Mouse (Mus musculus): ENCODE results near the gene Madcam1. TPM values are rescaled to one million over a fixed set of nuclear protein-coding genes. Genes with fewer than 3 reads are reported as not detected.
A peak's percentile ranks its signal among the peaks of the same experiment; 100 is the strongest.

The Madcam1 gene
- polyA plus RNA-seq, 1 experiment from 2014 or later = 2.0 TPM

GRCm38 (mm10) chr10:79638486-79639204, 25.7 kb upstream of the Madcam1 start:
- 3% methylated on average over 23 of the region's 23 CpGs for WGBS
- Histone ChIP-seq H3K36me3 (no peaks in the 10 kb centered on the region), H3K27ac (no peak overlapping the region; the same call in 1 of the 2 replicates), H3K9me3 (no peaks in the 10 kb centered on the region), H3K27me3 (replicated peaks) (peaks cover 26% of the 10 kb centered on the region), H3K4me2 (replicated peaks) (peak overlapping the region; percentile 86), H3K4me1 (peaks cover 14% of the 10 kb centered on the region; the same call in 1 of the 2 replicates), H3K9ac (peak overlapping the region; percentile 80), H3K4me3 (0 out of 2 replicates have a peak overlapping the region, but pooled peaks have one; percentile 63)
- ATAC-seq (ENCODE audit: low FRiP score, low read depth) = peak; percentile 42

GRCm38 (mm10) chr10:79645711-79646110, 18.6 kb upstream of the Madcam1 start, which contains the start of gene Odf3l2:
Odf3l2 (minus strand) TSS chr10:79645738.
- no peaks in the 10 kb centered on the region for H3K4me1 ChIP-seq
- WGBS = 77% methylated on average over 8 of the region's 8 CpGs

GRCm38 (mm10) chr10:79649070-79649751, 15.1 kb upstream of the Madcam1 start:
- Histone ChIP-seq H3K4me1 (no peaks in the 10 kb centered on the region), H3K9me3 (no peaks in the 10 kb centered on the region), H3K4me2 (replicated peaks) (no peak overlapping the region), H3K4me3 (no peak overlapping the region), H3K27ac (no peak overlapping the region), H3K27me3 (replicated peaks) (no peaks in the 10 kb centered on the region), H3K9ac (no peak overlapping the region), H3K36me3 (no peaks in the 10 kb centered on the region)
- WGBS = 29% methylated on average over 7 of the region's 7 CpGs
- ATAC-seq (ENCODE audit: low FRiP score, low read depth) = peak; percentile 71; the same call in 1 of the 2 replicates

More at GRCm38 (mm10) chr10:79645711-79646110, 18.6 kb upstream of the Madcam1 start, which contains the start of gene Odf3l2:
- H3K4me3 ChIP-seq = no peak within 1 kb of the TSS
- H3K27me3 ChIP-seq (replicated peaks) = no peaks in the 10 kb centered on the region
- no peak within 1 kb of the TSS for H3K9ac ChIP-seq
- no peaks in the 10 kb centered on the region for H3K9me3 ChIP-seq
- H3K36me3 ChIP-seq = no peaks in the 10 kb centered on the region
- no peak for ATAC-seq (ENCODE audit: low FRiP score, low read depth)
- H3K27ac ChIP-seq = no peak within 1 kb of the TSS
- no peak within 1 kb of the TSS for H3K4me2 ChIP-seq (replicated peaks)

DNA sequence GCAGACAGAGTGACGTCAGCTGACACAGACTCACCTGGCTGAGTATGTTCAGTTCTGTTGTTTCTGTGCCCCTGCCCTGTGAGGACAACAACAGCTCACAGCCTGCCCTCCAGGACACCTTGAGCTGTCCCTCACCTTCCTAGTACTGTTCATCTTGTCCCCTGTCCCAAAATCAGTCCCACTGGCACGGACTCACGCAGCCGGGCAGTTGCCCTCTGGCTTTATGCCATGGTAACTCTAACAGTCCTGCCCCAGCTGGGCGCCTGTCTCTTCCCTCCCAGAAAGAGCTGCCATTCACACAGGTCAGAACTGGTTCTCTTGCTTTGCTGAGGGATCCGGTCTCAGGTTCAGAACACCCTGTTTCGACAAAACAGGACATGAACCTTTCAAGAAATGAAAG, 11.6 kb upstream of the Madcam1 start:
- H3K27me3 ChIP-seq (replicated peaks) = no peaks in the 10 kb centered on the region
- 89% methylated on average over 7 of the region's 7 CpGs for WGBS
- no peak for ATAC-seq (ENCODE audit: low FRiP score, low read depth)
- no peaks in the 10 kb centered on the region for H3K9me3 ChIP-seq
- no peak overlapping the region for H3K4me2 ChIP-seq (replicated peaks)
- peaks cover 4% of the 10 kb centered on the region; the same call in 1 of the 2 replicates for H3K4me1 ChIP-seq
- no peaks in the 10 kb centered on the region for H3K36me3 ChIP-seq
- no peak overlapping the region for H3K4me3 ChIP-seq
- H3K9ac ChIP-seq = no peak overlapping the region
- H3K27ac ChIP-seq = no peak overlapping the region

DNA sequence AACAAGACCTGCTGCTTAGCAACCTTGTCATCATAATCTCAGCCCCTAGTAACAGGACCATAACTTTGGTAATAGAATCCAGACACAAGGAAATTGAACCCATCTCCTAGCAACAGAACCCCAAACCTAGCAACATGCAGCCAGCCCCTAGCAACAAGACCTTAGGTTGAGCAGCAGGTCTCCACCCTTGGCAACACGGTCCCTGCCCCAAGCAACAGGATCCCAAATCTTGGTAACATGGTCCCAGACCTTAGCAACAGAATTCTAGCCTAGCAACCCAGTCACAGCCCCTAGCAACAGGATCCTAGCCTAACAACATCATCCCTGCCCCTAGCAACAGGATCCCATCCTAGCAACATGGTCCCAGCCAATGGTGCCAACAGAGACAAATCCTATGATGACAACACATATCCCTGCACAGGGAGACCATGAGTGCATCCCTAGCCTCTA, 9.4 kb upstream of the Madcam1 start:
- Histone ChIP-seq H3K4me2 (replicated peaks) (no peak overlapping the region), H3K4me1 (peaks cover 4% of the 10 kb centered on the region; the same call in 1 of the 2 replicates), H3K4me3 (no peak overlapping the region), H3K9ac (no peak overlapping the region), H3K27ac (no peak overlapping the region), H3K9me3 (no peaks in the 10 kb centered on the region), H3K27me3 (replicated peaks) (no peaks in the 10 kb centered on the region), H3K36me3 (no peaks in the 10 kb centered on the region)
- 19% methylated on average over 1 of the region's 1 CpGs for WGBS
- peak; percentile 70 for ATAC-seq (ENCODE audit: low FRiP score, low read depth)

DNA sequence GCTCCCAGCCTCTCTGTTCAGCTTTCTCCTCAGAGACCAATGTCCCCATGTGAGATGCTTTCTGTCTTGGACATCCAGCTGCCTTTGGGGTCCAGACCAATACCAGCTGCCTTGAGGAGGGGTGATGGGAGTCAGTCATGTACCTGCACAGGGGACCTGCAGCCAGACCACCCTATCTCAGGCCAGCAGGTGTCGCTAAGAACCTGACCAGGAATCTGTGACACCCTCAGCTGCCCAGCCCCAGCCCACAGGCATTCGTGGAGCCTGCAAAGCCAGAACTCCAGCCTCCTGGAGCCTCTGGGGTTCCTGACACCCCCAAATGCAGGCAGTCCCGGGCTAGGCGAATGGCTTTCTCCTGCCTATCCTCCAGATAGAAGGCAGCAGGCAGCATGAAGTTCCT, 5.5 kb upstream of the Madcam1 start:
- Histone ChIP-seq H3K9ac (no peak overlapping the region), H3K9me3 (no peaks in the 10 kb centered on the region), H3K4me2 (replicated peaks) (no peak overlapping the region), H3K36me3 (no peaks in the 10 kb centered on the region), H3K4me3 (no peak overlapping the region), H3K4me1 (peaks cover 4% of the 10 kb centered on the region; the same call in 1 of the 2 replicates), H3K27ac (no peak overlapping the region), H3K27me3 (replicated peaks) (no peaks in the 10 kb centered on the region)
- 14% methylated on average over 4 of the region's 4 CpGs for WGBS
- ATAC-seq (ENCODE audit: low FRiP score, low read depth) = no peak

- H3K4me2 ChIP-seq (replicated peaks) = no peak overlapping the region
- 83% methylated on average over 2 of the region's 2 CpGs for whole genome bisulfite sequencing
- no peak overlapping the region for H3K27ac ChIP-seq
- H3K4me3 ChIP-seq = no peak overlapping the region
- no peaks in the 10 kb centered on the region for H3K36me3 ChIP-seq
- H3K9me3 ChIP-seq = no peaks in the 10 kb centered on the region
- H3K9ac ChIP-seq = no peak overlapping the region
- peaks cover under 1% of the 10 kb centered on the region; the same call in 1 of the 2 replicates for H3K4me1 ChIP-seq
- ATAC-seq (ENCODE audit: low FRiP score, low read depth) = no peak
- H3K27me3 ChIP-seq (replicated peaks) = no peaks in the 10 kb centered on the region
Observed at GRCm38 (mm10) chr10:79660298-79660697, 4.1 kb upstream of the Madcam1 start.

DNA sequence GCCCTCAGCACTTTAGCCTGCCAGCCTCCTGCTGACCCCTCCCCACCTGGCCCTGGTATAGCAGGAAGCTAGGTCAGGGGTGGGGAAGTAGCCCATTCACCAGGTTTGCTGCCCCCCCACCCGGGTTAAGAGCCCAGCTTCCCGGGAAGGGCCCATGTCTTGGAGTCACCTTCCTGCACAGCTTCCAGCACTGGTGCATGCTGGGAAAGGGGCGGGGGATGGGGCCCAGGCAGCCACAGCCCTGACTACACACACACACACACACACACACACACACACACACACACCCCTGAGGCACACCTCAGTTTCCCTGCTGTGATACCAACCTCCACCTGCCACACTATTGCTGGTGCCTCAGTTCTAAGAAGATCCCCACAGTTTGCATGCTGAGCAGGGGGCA, 2.5 kb upstream of the Madcam1 start:
- ATAC-seq (ENCODE audit: low FRiP score, low read depth) = no peak
- no peak overlapping the region for H3K4me2 ChIP-seq (replicated peaks)
- no peak overlapping the region for H3K4me3 ChIP-seq
- 52% methylated on average over 3 of the region's 3 CpGs for WGBS
- H3K27me3 ChIP-seq (replicated peaks) = no peaks in the 10 kb centered on the region
- no peak overlapping the region for H3K9ac ChIP-seq
- H3K36me3 ChIP-seq = no peaks in the 10 kb centered on the region
- no peaks in the 10 kb centered on the region for H3K4me1 ChIP-seq
- no peaks in the 10 kb centered on the region for H3K9me3 ChIP-seq
- no peak overlapping the region for H3K27ac ChIP-seq

DNA sequence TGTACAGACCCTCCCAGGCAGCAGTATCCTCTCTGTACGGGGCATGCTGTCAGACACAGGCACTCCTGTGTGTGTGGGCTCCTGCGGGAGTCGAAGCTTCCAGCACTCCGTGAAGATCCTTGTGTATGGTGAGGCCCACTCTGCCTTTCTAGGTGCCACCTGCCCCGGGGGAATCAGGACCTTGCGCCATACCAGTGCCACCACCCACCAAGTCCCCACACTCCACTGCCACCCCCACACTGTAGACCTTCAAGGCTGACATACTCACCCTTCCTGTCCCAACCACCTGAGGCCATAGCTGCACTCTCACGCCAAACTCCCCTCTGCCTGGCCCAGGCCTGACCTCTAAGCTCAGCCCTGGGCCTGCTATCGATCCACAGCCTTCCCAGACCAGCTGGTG, 692 bp downstream of the Madcam1 start:
- Histone ChIP-seq H3K9me3 (no peaks in the 10 kb centered on the region), H3K4me3 (no peak overlapping the region), H3K27ac (no peak overlapping the region), H3K4me1 (peaks cover 7% of the 10 kb centered on the region; the same call in 1 of the 2 replicates), H3K36me3 (no peaks in the 10 kb centered on the region), H3K4me2 (replicated peaks) (no peak overlapping the region), H3K9ac (peak overlapping the region; percentile 21; the same call in 1 of the 2 replicates), H3K27me3 (replicated peaks) (no peaks in the 10 kb centered on the region)
- no peak for ATAC-seq (ENCODE audit: low FRiP score, low read depth)
- WGBS = 84% methylated on average over 8 of the region's 8 CpGs

DNA sequence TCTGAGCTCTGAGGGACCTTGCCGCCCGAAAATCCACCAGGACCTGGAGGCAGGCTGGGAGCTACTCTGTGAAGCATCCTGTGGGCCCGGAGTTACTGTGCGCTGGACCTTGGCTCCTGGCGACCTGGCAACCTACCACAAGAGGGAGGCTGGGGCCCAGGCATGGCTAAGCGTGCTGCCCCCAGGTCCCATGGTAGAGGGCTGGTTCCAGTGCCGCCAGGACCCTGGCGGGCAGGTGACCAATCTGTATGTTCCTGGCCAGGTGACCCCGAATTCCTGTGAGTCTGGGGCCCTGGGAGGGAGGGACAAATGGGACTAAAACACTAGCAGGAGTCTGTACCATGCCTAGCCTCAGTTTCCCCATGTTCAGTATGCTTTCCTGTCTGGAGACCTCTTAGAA, 2.1 kb downstream of the Madcam1 start:
- Histone ChIP-seq H3K27me3 (replicated peaks) (no peaks in the 10 kb centered on the region), H3K27ac (no peak overlapping the region), H3K4me3 (no peak overlapping the region), H3K9ac (peak overlapping the region; percentile 26; the same call in 1 of the 2 replicates), H3K36me3 (no peaks in the 10 kb centered on the region), H3K9me3 (no peaks in the 10 kb centered on the region), H3K4me1 (peaks cover 21% of the 10 kb centered on the region), H3K4me2 (replicated peaks) (no peak overlapping the region)
- no peak for ATAC-seq (ENCODE audit: low FRiP score, low read depth)
- 70% methylated on average over 9 of the region's 9 CpGs for WGBS

DNA sequence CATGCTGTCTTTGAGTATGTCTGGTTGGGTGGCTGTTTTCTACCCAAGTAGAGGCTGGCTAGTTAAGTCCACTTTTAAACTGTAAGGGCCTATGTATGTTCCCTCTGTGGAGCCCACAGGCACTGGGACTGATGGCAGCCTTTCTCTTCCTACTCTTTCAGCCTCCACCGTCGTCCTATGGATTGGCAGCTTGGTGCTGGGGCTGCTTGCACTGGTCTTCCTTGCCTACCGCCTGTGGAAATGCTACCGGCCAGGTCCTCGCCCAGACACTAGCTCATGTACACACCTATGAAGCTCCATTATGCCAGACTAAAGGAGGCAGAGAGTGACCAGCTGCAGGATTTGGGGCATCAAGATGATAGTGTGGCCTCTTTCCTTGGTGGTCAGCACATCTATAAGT, 3.7 kb downstream of the Madcam1 start:
- Histone ChIP-seq H3K4me3 (no peak overlapping the region), H3K36me3 (0 out of 2 replicates have a peak, but pooled peaks cover 4% of the 10 kb centered on the region), H3K9ac (no peak overlapping the region), H3K27ac (no peak overlapping the region), H3K4me1 (peaks cover 27% of the 10 kb centered on the region), H3K4me2 (replicated peaks) (peak overlapping the region; percentile 93), H3K27me3 (replicated peaks) (no peaks in the 10 kb centered on the region), H3K9me3 (no peaks in the 10 kb centered on the region)
- 85% methylated on average over 5 of the region's 5 CpGs for WGBS
- no peak for ATAC-seq (ENCODE audit: low FRiP score, low read depth)
